Mouse (Mus musculus): Measurements from ENCODE around the gene Zbtb48.

DNA sequence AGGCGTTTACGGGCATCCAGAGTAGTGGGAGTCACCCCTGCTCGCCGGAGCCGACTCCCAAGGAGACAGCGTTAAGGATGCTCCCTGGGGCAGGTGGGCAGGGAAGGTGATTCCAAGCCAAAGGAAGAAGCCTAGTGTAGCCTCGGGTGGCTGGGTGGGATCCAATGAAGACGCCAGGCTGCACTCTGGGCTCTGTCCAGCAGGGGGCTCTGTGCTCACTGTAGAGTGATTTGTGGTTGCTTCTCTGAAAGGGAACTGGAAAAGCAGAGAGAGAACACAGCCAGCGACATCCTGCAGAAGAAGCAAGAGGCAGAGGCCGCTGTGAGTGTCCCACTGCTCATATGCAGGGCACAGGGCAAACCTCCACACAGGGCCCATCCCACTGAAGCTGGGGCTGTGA is 49.7 kb downstream of the Zbtb48 start:
- TF ChIP-seq EP300 (IDR thresholded peaks at IDR 0.05; ENCODE audit: insufficient read depth, low read depth, low read length) (no peak), POLR2A (IDR thresholded peaks at IDR 0.05; ENCODE audit: insufficient read depth, low read depth, low read length) (no peak)

All from heart, adult 2 months (tissue).